Mouse (Mus musculus): ENCODE data around the gene Slc24a3.

Slc24a3 gene

GRCm38 (mm10) chr2:145291473-145291872, 123.9 kb downstream of the Slc24a3 start:
- no peak for DNase-seq

- DNase-seq = peak; percentile 51
Measured at GRCm38 (mm10) chr2:145292196-145292595, 124.6 kb downstream of the Slc24a3 start.

GRCm38 (mm10) chr2:145292816-145293215, 125.3 kb downstream of the Slc24a3 start:
- DNase-seq = peak; percentile 55

- peak; percentile 9 for DNase-seq
Measured at GRCm38 (mm10) chr2:145296906-145297305, 129.4 kb downstream of the Slc24a3 start.

GRCm38 (mm10) chr2:145299914-145300699, 132.6 kb downstream of the Slc24a3 start:
- peak; percentile 80 for DNase-seq

- DNase-seq = peak; percentile 85
Measured at GRCm38 (mm10) chr2:145307231-145307883, 139.8 kb downstream of the Slc24a3 start.

- peak; percentile 77 for DNase-seq
Measured at GRCm38 (mm10) chr2:145318916-145319315, 151.4 kb downstream of the Slc24a3 start.

GRCm38 (mm10) chr2:145321287-145321686, 153.7 kb downstream of the Slc24a3 start:
- DNase-seq = peak; percentile 51

- peak; percentile 78 for DNase-seq
Measured at GRCm38 (mm10) chr2:145321755-145322154, 154.2 kb downstream of the Slc24a3 start.

- peak; percentile 75 for DNase-seq
Measured at GRCm38 (mm10) chr2:145324477-145324876, 156.9 kb downstream of the Slc24a3 start.

- DNase-seq = peak; percentile 77
Measured at GRCm38 (mm10) chr2:145325852-145326251, 158.3 kb downstream of the Slc24a3 start.

GRCm38 (mm10) chr2:145326544-145326943, 159.0 kb downstream of the Slc24a3 start:
- DNase-seq = peak; percentile 58

- peak; percentile 94 for DNase-seq
Measured at GRCm38 (mm10) chr2:145329756-145330155, 162.2 kb downstream of the Slc24a3 start.

GRCm38 (mm10) chr2:145331525-145331924, 164.0 kb downstream of the Slc24a3 start:
- no peak for DNase-seq

- no peak for DNase-seq
Measured at GRCm38 (mm10) chr2:145333466-145333865, 165.9 kb downstream of the Slc24a3 start.

GRCm38 (mm10) chr2:145336406-145336805, 168.9 kb downstream of the Slc24a3 start:
- peak; percentile 71 for DNase-seq

GRCm38 (mm10) chr2:145340816-145341215, 173.3 kb downstream of the Slc24a3 start:
- DNase-seq = no peak

GRCm38 (mm10) chr2:145342956-145343355, 175.4 kb downstream of the Slc24a3 start:
- peak; percentile 5 for DNase-seq

- no peak for DNase-seq
Measured at GRCm38 (mm10) chr2:145344521-145344920, 177.0 kb downstream of the Slc24a3 start.

GRCm38 (mm10) chr2:145353801-145354200, 186.2 kb downstream of the Slc24a3 start:
- no peak for DNase-seq

GRCm38 (mm10) chr2:145358236-145358942, 190.8 kb downstream of the Slc24a3 start:
- no peak for DNase-seq

GRCm38 (mm10) chr2:145363604-145364003, 196.1 kb downstream of the Slc24a3 start:
- DNase-seq = peak; percentile 34

GRCm38 (mm10) chr2:145368701-145369100, 201.1 kb downstream of the Slc24a3 start:
- peak; percentile 30 for DNase-seq

Data from heart, adult 11 months (tissue).